Mouse (Mus musculus): ENCODE results near the gene Psmd5.

Gene Psmd5

GRCm38 (mm10) chr2:34874816-34875345 is at the start of gene Psmd5:
Gene Psmd5, minus strand, starts transcription at chr2:34874968.
- DNase-seq (ENCODE audit: low spot score) = no peak

GRCm38 (mm10) chr2:34922729-34923128 is 48.0 kb upstream of the Psmd5 start:
- no peak for DNase-seq (ENCODE audit: low spot score)

GRCm38 (mm10) chr2:34920144-34920543 is 45.4 kb upstream of the Psmd5 start:
- no peak for DNase-seq (ENCODE audit: low spot score)

GRCm38 (mm10) chr2:34915103-34915502 is 40.3 kb upstream of the Psmd5 start:
- peak; percentile 5 for DNase-seq (ENCODE audit: low spot score)

- DNase-seq (ENCODE audit: low spot score) = no peak
These were observed 40.0 kb upstream of the Psmd5 start for GRCm38 (mm10) chr2:34914823-34915082.

GRCm38 (mm10) chr2:34914069-34914822 is 39.5 kb upstream of the Psmd5 start:
- peak; percentile 34 for DNase-seq (ENCODE audit: low spot score)

- DNase-seq (ENCODE audit: low spot score) = peak; percentile 27
These were observed 38.7 kb upstream of the Psmd5 start, which contains the start of gene Phf19 for GRCm38 (mm10) chr2:34913218-34914068. Gene Phf19, minus strand, starts transcription at chr2:34914026.

- no peak for DNase-seq (ENCODE audit: low spot score)
These were observed 37.8 kb upstream of the Psmd5 start for GRCm38 (mm10) chr2:34912613-34913012.

- no peak for DNase-seq (ENCODE audit: low spot score)
These were observed 37.1 kb upstream of the Psmd5 start for GRCm38 (mm10) chr2:34911871-34912270.

- no peak for DNase-seq (ENCODE audit: low spot score)
These were observed 35.0 kb upstream of the Psmd5 start for GRCm38 (mm10) chr2:34909719-34910118.

- DNase-seq (ENCODE audit: low spot score) = no peak
These were observed 32.3 kb upstream of the Psmd5 start for GRCm38 (mm10) chr2:34906861-34907604.

- no peak for DNase-seq (ENCODE audit: low spot score)
These were observed 31.7 kb upstream of the Psmd5 start for GRCm38 (mm10) chr2:34906426-34906825.

- peak; percentile 98 for DNase-seq (ENCODE audit: low spot score)
These were observed 30.2 kb upstream of the Psmd5 start for GRCm38 (mm10) chr2:34904849-34905542.

GRCm38 (mm10) chr2:34903652-34904405 is 29.1 kb upstream of the Psmd5 start:
- peak; percentile 4 for DNase-seq (ENCODE audit: low spot score)

- DNase-seq (ENCODE audit: low spot score) = no peak
These were observed 28.4 kb upstream of the Psmd5 start for GRCm38 (mm10) chr2:34903191-34903590.

GRCm38 (mm10) chr2:34902731-34903130 is 28.0 kb upstream of the Psmd5 start:
- DNase-seq (ENCODE audit: low spot score) = no peak

GRCm38 (mm10) chr2:34901726-34902125 is 27.0 kb upstream of the Psmd5 start:
- no peak for DNase-seq (ENCODE audit: low spot score)

- no peak for DNase-seq (ENCODE audit: low spot score)
These were observed 25.6 kb upstream of the Psmd5 start for GRCm38 (mm10) chr2:34900412-34900811.

- no peak for DNase-seq (ENCODE audit: low spot score)
These were observed 24.9 kb upstream of the Psmd5 start for GRCm38 (mm10) chr2:34899682-34900081.

- DNase-seq (ENCODE audit: low spot score) = peak; percentile 58
These were observed 23.1 kb upstream of the Psmd5 start for GRCm38 (mm10) chr2:34897820-34898219.
